Mouse (Mus musculus) spleen, postnatal 4 days (tissue): Measurements from ENCODE around the gene Jund.

Source experiments
- DNase-seq, 2 experiments: peaks; one replicate each; pipeline ENCODE4 v3.0.0; 2022; ENCODE audit warnings: low spot score in 2 of 2

Jund gene

DNA sequence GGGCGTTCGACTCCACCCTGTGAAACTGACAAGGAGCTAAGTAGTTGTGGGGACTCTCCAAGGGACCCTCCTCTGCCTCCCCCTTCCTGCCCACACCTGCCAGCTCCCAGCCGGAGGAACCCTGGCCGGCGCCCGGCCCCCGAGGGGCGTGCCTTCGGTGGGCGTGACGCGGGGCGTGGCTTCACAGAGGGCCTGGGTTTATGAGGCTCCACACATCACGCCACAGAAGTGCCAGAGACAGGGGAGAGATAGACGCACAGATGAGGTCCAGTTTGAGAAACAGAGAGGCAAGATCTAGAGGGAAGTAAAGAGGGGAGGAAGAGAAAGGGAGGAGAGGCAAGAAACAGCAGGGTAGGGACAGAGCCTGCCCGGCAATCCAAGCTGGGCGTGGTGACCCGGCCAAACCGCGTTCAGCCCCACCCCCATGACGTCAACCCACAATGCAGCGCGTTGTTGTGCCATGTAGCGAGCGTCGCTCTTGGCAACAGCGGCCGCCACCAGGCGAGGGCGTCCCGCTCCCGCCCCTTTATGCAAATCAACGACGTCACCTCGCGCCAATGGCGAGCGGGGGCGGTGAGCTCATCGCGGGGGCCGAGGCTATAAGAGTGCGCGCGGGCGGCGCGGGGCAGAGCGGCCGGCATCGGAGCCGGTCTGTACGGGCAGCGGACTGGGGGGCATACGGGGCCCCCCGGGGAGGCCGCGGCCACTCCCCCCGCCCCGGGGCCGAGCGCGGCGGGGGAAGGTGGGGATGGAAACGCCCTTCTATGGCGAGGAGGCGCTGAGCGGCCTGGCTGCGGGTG lies at the start of gene Jund:
Gene Jund, plus strand, starts transcription at position 640 of the 800 bp plus-strand sequence.
- DNase-seq = peak; percentile 100

DNA sequence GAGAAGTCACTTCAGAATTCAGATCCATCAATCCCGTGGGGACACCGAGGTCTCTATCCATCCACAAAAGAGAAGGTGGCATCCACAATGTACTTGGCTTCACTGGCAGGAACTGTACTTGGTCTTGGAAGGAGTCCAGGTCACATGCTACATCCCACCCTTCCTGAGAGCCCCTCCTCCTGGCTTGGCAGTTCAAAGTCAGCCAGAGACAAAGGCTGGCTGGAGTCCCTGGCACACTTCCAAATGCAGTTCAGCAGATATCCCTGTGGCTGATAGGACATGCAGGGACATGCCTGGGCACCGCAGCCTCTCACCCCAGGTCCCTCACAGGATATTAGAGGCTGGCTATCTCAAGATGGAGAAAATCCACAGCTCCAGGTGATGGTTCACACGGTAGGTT lies 49.4 kb upstream of the Jund start:
- DNase-seq = peak in 1 of 2 experiments; percentile 58

- DNase-seq = no peak
Measured at GRCm38 (mm10) chr8:70650351-70650750, 48.4 kb upstream of the Jund start.

DNA sequence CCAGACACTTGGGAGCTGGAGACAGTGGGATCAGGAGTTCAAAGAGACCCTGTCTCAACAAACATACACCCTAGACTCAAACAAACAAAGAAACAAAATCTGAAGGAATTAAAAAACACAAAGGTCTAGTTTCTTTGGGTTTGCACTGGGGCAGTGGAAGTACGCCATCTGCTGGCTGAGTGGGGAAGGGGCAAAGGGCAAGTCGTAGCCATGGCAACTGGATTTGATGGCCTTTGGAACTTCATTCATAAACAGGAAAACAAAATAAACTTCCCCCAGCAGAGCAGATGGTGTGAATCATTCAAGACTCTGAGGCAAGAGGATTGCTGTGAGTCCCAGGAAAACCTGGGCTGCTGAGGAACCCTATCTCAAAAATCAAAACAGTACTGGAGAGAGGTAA lies 45.5 kb upstream of the Jund start:
- peak; percentile 61 to 83 for DNase-seq

DNA sequence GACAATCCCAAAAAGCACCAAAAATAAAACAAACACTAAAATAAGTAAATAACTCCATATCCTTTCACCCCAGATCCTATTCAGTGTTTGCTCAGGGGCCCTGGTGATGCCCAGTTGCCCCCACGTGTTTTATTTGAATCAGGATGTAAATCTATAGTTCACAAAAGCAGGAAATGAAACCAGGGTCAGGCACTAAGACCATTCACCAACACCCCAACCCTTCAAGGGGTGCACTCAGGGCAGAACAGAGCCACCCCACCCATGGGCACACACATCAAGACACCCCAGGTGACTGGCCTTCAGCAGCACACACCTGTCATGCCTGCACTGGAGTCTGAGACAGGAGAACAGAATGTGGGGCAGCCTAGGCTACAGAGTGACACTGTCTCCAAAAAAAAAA lies 44.6 kb upstream of the Jund start:
- no peak for DNase-seq

DNA sequence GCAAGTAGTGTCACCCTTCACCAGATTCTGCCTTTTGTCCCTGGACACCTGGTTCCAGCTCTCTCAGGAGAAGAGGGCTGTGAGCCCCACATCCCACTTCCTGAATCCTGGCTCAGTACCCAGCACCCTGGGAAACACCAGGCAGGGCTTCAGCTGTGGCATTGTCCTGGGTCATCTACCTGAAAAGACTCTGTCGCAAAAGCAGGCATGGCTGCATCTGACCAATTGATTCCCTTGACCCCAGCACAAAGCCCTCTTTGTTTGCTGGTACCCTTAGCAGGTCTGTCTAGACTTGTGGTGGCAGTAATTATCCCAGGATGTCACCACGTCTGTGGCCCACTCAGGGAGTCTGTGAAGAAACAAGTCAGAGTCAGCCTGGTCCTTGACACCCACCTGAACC lies 43.3 kb upstream of the Jund start:
- no peak for DNase-seq

DNA sequence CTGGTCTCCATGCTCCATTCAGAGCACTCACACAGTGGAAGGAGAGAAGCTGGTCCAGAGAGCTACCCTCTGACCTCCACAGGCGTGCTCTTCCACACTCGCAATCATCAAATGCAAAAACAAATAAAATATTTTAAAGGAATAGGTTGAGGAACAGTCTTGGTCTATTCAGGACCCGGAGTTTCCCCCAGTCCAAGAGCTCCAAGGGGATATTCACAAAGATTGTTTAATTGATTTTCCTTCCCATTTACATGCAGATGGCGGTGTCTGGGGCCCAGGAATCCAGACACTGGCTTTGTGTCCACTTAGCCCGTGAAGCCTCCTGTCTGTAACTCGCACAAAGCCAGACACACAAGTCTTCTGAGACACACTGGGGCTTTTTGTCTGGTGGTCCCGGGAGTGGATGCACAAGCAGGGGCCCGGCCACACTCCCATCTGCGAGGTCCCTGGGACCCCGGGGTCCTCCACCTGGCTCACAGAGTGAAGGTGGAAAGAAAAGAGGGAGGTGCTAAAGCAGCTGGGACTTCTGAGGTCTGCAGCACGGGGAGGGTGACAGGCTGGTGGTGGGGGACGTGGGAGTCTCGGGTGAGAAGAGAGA lies 42.5 kb upstream of the Jund start:
- DNase-seq = no peak

GRCm38 (mm10) chr8:70657214-70657613 lies 41.5 kb upstream of the Jund start:
- no peak for DNase-seq

DNA sequence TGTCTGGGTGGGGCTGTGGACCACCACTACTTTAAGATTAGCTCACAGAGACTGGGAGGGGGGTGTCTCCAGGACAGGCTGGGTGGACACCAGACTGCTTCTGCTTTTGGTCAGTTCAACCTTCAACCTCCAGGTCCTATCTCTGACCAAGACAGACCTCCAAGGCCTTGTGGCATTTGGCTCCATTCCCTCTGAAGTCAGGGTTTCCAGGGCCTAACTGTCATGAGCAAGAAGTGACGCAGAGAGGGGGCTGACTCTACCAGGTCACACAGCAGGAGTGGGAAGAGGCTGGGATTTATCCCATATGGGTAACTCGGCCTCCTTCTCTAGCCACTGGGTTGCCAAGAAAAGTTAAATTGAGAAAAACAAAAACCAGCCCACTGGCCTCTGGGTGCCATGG lies 41.0 kb upstream of the Jund start:
- DNase-seq = no peak

DNA sequence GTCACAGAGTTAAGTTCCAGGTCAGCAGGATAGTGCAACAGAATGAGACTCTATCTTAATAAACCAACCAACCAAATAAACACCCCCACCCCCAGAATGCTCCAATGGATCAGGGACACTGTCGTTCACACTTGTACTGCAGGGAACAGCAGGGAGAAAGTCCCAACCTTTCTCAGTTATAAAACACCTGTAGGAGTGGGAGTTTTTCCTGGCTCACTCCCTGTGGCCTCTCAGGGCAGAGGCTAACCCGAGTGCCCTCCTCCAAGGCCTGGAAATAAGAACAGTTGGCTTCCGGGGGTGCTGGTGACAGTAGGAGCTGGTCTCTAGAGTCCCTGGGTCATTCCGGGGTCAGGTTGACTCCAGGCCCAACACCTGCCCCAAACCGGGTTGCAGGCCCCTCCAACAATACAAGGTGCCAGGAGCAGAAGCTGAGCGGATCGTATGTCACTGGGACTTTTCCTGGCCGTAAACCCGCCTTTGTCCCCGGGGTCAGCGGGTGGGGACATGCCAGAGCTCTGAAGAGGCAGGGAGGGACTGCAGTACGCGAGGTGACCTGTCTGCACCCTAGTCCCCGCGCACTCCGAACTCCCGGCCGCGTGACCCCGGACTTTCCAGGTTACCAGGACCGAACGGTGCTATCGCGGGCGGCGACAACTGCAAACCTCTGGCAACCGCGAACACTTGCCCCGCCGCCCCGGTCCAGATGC lies 39.7 kb upstream of the Jund start:
- no peak for DNase-seq

- peak; percentile 88 to 94 for DNase-seq
Measured at GRCm38 (mm10) chr8:70659604-70660272, 39.0 kb upstream of the Jund start.

GRCm38 (mm10) chr8:70660273-70660725 lies 38.5 kb upstream of the Jund start, which contains the start of gene Pgpep1:
TSS of gene Pgpep1 (minus strand) at chr8:70660388.
- no peak for DNase-seq

- no peak for DNase-seq
Measured at GRCm38 (mm10) chr8:70663691-70664090, 35.1 kb upstream of the Jund start.

DNA sequence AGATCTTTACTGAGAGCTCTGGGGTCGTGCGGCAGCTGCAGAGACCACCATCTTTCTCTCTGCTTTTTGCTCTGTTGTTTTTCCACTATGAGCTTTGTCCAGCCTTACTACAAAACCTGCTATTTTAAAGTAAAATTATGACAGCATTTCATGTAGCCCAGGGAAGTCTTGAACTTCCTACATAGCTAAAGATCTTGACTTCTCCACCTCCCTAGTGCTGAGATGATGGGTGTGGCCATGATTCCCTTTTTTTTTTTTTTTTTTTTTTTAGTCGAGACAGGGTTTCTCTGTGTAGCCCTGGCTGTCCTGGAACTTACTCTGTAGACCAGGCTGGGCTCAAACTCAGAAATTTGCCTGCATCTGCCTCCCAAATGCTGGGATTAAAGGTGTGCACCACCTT lies 34.1 kb upstream of the Jund start:
- DNase-seq = no peak

DNA sequence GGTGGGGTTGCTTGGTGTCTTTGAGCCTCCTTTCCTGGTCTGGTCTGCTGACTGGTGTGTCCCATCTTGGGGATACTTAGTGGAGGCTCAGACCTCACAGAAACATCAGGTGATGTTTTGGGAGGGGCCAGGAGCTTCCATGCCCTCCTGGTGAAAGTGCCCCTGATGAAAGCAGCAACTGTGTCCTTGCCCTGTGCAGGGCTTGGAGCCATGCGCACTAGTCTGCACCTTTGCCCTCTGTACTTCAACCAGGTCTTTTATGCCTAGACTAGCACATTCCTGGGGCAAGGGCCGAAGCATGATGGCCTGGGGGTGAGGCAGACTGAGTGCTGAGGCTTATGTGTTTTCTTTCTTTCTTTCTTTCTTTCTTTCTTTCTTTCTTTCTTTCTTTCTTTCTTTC lies 33.1 kb upstream of the Jund start:
- no peak for DNase-seq

DNA sequence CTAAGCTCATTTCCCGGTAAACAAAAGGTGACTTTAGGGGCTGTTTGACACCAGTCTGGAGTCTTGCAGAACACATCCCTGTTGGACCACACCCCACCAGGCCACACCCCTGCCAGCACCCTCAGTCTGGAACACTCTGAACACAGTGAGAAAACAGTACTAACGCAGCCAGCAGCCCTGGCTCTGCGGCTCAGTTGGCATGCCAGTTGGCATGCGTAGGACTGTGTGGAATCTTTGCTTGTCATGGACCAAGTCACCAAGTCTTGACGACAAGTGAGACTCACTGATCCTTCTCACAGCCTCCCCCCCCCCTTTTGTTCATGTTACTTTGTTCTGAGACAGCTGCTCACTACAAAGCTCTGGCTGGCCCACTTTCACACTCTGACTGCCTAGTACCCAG lies 31.7 kb upstream of the Jund start:
- DNase-seq = no peak

GRCm38 (mm10) chr8:70671615-70672324 lies 27.0 kb upstream of the Jund start:
- DNase-seq = no peak

GRCm38 (mm10) chr8:70672325-70673078 lies 26.2 kb upstream of the Jund start:
- DNase-seq = no peak

- DNase-seq = peak; percentile 95 to 99
Measured at GRCm38 (mm10) chr8:70673079-70673856, 25.5 kb upstream of the Jund start, which contains the start of gene Lsm4. TSS of gene Lsm4 (plus strand) at chr8:70673248.

GRCm38 (mm10) chr8:70674109-70674508 lies 24.6 kb upstream of the Jund start:
- DNase-seq = no peak
